Mouse (Mus musculus) megakaryocyte, adult 5-6 weeks (primary cell): ENCODE measurements around the gene Obsl1. TPM values are rescaled to one million over a fixed set of nuclear protein-coding genes. Genes with fewer than 3 reads are reported as not detected.

Experiments
- ATAC-seq: 2 replicates; pipeline ENCODE4 v1.8.0; 2016; ENCODE audit warnings: mild to moderate bottlenecking, inconsistent platforms; ENCODE audit not compliant: poor library complexity, severe bottlenecking
- total RNA-seq, 2 experiments: library from RNA; stranded (forward) in 1 of 2; stranded (reverse) in 1 of 2; fragments of 153-499, 151-499 nt in 1 of 2; fragments of 221-1000, 200-1000 nt in 1 of 2; gene quantifications; 2 replicates each; pipeline versions ENCODE4 v1.2.3 to v1.2.4; 2015 to 2017

The Obsl1 gene
- total RNA-seq, 2 experiments from 2014 or later: not detected

GRCm38 (mm10) chr1:75456746-75457564 is 49.3 kb downstream of the Obsl1 start:
- ATAC-seq: no peak

DNA sequence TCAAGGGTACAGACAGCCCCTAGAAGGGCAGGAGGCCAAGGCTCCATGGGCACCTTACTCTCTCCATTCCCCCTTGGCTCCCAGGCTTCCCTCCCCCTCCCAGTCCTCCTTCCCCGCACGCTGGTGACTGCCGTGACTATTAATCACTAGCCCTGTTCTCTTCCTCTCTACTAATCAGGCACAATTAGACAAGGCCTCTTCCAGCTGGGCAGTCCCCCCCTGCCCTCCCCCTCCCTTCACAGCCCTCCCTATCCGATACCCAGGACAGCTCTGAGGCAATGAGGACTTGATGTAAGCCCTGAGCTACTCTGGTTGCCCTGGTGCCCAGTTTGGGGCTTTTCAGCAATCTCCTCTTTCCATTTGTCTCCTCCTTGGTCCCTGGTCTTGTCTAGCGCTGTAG is 50.3 kb downstream of the Obsl1 start:
- ATAC-seq: no peak

GRCm38 (mm10) chr1:75455433-75455832 is 50.8 kb downstream of the Obsl1 start:
- ATAC-seq: no peak

DNA sequence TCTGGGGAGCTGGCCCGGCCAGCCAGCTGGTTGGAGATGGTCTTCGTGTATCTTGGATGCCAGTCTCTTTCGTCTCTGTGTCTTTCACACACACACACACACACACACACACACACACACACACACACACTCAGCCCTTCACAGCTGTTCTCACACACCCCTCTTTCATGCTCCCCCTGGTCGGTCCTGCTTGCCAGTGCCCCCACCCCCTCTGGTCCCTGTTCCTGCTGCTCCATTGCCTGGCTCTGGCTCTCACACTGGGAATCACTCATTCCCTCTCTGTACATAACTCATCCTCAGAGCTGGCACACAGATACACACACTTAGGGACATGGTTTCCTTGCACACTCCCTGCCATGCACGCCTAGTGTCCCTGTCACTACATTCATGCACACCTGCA is 54.4 kb downstream of the Obsl1 start:
- ATAC-seq: no peak

GRCm38 (mm10) chr1:75450314-75451005 is 55.8 kb downstream of the Obsl1 start, which contains the start of gene Asic4:
TSS of gene Asic4 (plus strand) at chr1:75450436.
- 0 out of 2 replicates have a peak, but pooled peaks have one; percentile 39 for ATAC-seq

GRCm38 (mm10) chr1:75449377-75450135 is 56.7 kb downstream of the Obsl1 start:
- peak; percentile 17; the same call in 1 of the 2 replicates for ATAC-seq

DNA sequence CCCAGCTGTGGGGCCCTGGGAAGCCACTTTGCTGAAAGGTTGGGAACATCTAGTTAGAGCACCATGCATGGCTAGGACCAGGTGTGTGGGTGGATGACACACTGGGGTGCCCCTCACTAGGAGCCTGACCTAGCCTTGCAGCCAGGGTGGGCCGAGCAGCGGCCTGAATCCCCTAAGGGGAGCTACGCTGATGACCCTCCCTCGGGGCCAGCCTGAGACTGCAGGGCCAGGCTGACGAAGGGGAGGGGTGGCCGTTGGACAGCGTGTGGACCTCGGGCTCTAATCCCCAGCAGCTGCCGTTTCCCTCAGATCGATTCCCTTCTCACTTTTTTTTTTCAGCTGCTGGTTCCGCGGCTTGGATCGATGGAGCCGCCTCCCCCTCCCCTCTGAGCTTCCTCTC is 57.3 kb downstream of the Obsl1 start:
- ATAC-seq: no peak

- ATAC-seq: no peak
These were observed 58.2 kb downstream of the Obsl1 start for GRCm38 (mm10) chr1:75448052-75448431.

- no peak for ATAC-seq
These were observed 58.8 kb downstream of the Obsl1 start for GRCm38 (mm10) chr1:75447265-75448051.

DNA sequence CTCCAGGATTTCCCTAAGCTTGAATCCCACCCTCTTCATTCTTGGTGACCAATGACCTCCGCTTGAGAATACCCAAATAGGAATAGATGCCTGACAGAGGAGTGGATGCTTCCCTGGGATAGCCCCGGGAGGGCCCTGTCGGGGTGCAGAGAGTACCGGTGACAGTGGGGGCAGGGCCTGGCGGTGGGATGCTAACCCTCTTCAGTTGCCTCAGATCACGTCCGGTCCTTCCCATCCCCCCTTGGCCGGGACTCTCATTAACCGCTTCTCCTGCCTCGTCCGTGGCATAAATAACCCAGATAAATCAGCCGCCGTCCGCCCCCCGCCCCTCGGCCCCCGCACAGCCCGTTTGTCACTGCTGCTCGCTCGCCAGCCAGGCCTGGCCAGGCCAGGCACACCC is 59.6 kb downstream of the Obsl1 start:
- no peak for ATAC-seq

DNA sequence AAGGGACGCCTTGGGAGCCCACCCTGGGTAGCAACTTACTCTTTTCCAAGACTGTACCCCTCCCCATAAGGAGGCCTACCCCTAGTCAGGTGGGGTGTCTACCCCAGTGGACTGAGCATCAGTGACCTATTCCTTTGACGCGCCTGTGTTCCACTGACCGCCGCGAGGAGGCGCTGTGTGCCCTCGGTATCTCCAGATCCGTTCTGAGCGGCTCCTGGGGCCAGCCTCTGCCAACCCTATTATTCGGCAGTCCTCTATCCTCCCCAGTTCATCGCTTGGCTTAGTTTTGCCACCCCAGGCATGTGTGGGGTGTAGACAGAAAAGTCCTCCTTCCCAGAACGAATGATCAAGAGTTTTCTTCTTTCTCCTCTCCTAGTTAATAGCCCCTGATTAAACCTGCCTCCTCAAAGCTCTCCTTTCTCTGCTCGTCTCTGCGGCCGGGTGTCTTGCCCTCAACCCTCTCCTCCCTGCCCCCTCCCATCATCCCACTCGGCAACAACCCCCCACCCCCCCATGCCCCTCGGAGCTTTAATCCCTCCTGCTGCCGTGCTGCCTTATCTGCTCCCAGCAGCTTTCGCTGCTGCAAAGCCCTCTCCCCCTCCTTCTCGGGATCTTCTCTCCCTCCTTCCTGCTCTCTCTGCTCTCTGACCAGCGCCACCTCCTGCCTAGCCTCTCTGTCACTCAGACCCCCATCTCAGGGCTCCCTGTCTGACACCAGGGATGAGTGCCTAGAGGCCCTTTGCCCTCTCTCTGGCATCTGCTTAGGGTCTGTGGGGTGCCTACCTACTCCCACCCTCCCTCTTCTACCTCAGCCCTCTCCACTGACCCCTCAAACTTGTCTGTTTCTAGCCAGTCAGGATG is 60.3 kb downstream of the Obsl1 start:
- ATAC-seq: peak; percentile 85

DNA sequence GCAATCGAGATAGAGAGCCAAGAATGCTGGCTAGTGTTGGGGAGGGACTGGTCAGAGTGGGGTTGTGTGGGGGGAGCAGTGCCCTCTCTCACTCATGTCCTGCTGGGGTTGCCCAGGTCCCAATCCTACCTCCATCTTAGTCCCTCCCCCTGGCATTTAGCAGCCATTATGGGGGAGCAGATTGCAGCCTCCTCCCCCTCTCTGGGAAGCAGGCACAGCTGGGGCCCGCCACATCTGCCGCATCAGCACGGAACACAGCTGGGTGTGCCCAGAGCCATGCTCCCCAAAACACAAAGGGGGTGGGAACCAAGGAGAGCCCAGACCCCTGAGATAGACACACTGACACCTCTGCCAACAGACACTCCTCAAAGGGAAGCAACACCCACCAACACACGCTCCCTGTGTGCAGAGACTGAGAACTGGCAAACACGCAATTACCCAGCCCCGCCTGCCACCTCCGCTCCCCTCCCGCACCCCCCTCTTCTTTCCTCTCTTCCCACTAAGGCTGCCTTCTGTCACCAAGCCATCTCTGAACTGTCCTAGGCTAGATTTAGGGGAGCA is 61.0 kb downstream of the Obsl1 start:
- ATAC-seq: no peak

DNA sequence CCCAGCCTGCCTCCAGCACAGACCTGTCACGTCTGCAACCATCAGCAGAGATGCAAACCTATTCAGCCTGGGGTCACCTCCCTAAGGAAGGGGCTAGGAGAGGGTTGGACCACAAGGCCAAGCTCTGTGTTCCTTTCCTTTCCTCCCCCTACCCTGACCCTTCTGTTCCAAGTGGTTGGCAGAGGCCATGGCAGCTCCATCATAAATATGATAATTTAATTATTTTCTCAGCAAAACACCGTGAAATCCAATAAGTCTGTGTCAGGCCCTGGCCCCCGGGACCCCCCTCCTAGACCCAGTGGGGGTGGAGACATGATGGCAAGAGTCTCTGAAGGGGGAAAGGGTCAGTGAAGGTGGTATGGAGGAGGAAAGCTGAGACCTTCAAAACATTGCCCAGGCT is 62.0 kb downstream of the Obsl1 start:
- ATAC-seq: no peak

DNA sequence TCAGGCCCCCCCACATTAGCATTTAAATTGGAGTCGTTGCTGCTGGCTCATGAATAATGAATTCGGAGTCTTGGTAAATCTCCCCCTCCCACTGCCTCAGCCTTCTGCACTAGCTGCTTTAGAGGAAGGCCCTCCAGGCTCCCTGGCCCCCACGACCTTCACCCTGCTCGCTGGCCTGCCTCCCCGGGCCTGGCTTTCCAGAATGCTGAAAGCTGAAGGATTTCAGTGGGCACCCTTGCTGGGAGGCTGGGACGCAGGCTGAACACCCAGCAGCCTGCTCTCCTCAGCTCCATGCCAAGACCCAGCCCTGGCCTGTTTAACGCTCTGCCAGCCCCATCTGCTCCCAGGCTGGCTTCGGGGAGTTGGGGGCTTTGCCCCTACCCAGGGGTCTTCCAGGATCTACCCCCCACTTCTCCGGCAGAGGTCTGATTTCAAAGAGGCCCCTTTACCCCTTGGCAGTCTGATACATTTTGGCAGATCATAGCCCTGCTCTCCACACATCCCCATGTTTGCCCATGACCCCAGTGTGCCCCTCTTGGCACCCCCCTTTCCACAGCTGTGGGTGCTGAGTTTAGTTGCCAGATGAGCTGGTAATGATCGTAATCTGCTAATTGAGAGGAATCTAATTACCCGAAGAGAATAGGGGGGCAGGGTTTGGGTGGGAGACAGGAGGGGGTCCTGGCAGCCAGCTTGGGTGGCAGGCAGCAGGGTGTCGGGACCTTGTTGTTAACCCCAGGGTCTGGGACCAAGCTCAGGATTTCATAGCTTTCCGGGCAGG is 62.8 kb downstream of the Obsl1 start:
- ATAC-seq: no peak

GRCm38 (mm10) chr1:75442811-75443210 is 63.4 kb downstream of the Obsl1 start:
- no peak for ATAC-seq

DNA sequence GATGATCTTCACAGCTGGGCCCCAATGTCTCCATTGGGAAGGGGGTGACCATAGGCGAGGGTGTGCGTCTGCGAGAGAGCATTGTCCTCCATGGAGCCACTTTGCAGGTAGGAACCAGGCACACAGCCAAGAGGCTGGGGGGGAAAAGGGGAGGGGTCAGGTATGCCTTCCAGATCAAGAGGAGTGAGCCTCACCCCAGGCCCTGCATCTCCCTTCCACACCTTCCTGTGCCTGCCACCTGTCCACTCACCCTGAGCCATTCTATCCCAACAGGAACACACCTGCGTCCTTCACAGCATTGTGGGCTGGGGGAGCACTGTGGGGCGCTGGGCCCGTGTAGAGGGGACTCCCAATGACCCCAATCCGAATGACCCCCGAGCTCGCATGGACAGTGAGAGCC is 64.1 kb downstream of the Obsl1 start:
- no peak for ATAC-seq

DNA sequence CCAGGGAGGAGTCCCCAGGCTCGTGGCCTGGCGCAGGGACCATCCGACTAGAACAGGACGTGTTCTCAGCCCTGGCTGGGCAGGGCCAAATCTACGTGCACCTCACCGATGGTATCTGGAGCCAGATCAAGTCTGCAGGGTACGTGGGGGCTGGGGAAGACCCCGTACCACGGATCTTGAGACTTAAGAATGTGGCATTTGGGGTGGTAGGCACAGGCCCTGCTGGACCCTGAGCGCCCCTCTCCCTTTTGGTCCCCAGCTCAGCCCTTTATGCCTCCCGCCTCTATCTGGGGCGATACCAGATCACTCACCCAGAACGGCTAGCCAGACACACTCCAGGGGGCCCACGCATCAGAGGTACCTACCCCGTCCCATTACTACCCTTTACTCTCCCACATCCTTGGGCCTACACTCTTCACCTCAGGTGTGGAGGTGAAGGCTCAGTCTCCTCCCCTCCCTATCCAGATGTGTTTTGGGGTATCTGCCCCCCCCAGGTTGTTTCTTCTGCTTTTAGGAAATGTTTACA is 64.7 kb downstream of the Obsl1 start:
- ATAC-seq: no peak

DNA sequence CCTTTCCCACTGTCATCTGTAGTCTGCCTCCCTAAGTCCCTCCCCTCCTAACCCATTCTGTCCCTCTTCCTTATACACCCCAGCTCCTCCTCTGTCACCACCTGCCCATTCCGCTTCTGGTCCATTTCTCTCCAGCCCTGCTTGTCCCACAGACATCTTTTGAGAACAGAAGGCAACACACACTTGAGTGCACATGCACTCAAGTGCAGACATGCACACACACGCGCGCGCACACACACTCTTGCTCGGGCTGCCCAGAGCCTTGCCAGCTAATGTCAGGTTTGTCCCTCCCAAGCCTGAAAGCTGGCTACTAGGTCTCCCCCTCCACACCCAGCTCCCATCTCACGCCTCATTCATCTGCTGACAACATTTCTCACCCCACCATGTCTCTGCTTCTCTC is 65.6 kb downstream of the Obsl1 start:
- no peak for ATAC-seq
